Mouse (Mus musculus) urinary bladder, postnatal 14 days (tissue): ENCODE measurements around the gene Cabp1.
"Not testable (repeated sequence)": the region's sequence is repeated elsewhere in the genome, so short reads cannot be mapped to it uniquely, and the experiment has no call there.

Source experiments
- DNase-seq: peaks from one replicate; pipeline ENCODE4 v3.0.0; 2021; ENCODE audit warnings: low spot score

The Cabp1 gene

GRCm38 (mm10) chr5:115170150-115170549 is 24.0 kb downstream of the Cabp1 start:
- DNase-seq, result no peak

GRCm38 (mm10) chr5:115168641-115169415 is 25.4 kb downstream of the Cabp1 start:
- no peak for DNase-seq

GRCm38 (mm10) chr5:115167396-115167795 is 26.8 kb downstream of the Cabp1 start:
- no peak for DNase-seq

- no peak for DNase-seq
These were observed 27.4 kb downstream of the Cabp1 start for GRCm38 (mm10) chr5:115166815-115167194.

GRCm38 (mm10) chr5:115165895-115166814 is 28.0 kb downstream of the Cabp1 start:
- no peak for DNase-seq

GRCm38 (mm10) chr5:115165351-115165750 is 28.8 kb downstream of the Cabp1 start:
- DNase-seq, result no peak

GRCm38 (mm10) chr5:115164446-115164845 is 29.7 kb downstream of the Cabp1 start:
- not testable (repeated sequence) for DNase-seq

GRCm38 (mm10) chr5:115163563-115163962 is 30.6 kb downstream of the Cabp1 start:
- peak; percentile 73 for DNase-seq

- not testable (repeated sequence) for DNase-seq
These were observed 32.3 kb downstream of the Cabp1 start for GRCm38 (mm10) chr5:115161940-115162279.

GRCm38 (mm10) chr5:115161064-115161939 is 32.9 kb downstream of the Cabp1 start:
- no peak for DNase-seq

GRCm38 (mm10) chr5:115160655-115161054 is 33.5 kb downstream of the Cabp1 start:
- DNase-seq, result no peak

- no peak for DNase-seq
These were observed 35.0 kb downstream of the Cabp1 start for GRCm38 (mm10) chr5:115159165-115159564.

- peak; percentile 99 for DNase-seq
These were observed 35.9 kb downstream of the Cabp1 start, which contains the start of gene Mlec for GRCm38 (mm10) chr5:115158040-115158983. TSS of gene Mlec (minus strand) at chr5:115158179.

GRCm38 (mm10) chr5:115156933-115157589 is 37.1 kb downstream of the Cabp1 start:
- no peak for DNase-seq

GRCm38 (mm10) chr5:115156401-115156800 is 37.8 kb downstream of the Cabp1 start:
- DNase-seq, result no peak

GRCm38 (mm10) chr5:115155831-115156230 is 38.4 kb downstream of the Cabp1 start:
- DNase-seq, result no peak

- DNase-seq, result no peak
These were observed 39.0 kb downstream of the Cabp1 start for GRCm38 (mm10) chr5:115155156-115155631.

GRCm38 (mm10) chr5:115152132-115152956 is 41.8 kb downstream of the Cabp1 start:
- DNase-seq, result no peak

- DNase-seq, result no peak
These were observed 42.7 kb downstream of the Cabp1 start for GRCm38 (mm10) chr5:115151457-115151856.
